Mouse (Mus musculus): ENCODE measurements around the gene Gal3st2b. TPM values are rescaled to one million over a fixed set of nuclear protein-coding genes. Genes with fewer than 3 reads are reported as not detected.
"Not testable (repeated sequence)": the region's sequence is repeated elsewhere in the genome, so short reads cannot be mapped to it uniquely, and the experiment has no call there.

The Gal3st2b gene
- polyA plus RNA-seq, 1 experiment from 2014 or later = not detected

DNA sequence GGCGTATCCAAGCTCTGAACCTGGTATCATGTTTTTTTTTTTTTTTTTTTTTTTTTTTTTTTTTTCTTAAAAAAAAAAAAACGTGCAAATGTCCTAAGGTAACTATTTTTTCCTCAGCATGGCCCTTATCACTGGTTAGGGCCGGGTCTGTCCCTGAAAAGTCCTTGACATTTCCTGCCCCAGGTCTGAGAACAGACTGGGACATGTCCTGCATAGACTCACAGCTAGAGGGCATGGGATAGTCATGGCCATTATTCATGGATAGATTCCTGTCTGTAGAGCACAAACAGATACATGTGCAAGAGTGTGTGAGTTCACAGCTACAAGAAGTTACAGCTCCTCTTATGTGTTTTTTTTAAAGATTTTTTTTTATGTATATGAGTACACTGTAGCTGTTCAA is 70.7 kb downstream of the Gal3st2b start:
- Histone ChIP-seq H3K9ac (replicated peaks) (no peak overlapping the region), H3K4me3 (replicated peaks) (no peak overlapping the region), H3K4me2 (replicated peaks) (no peak overlapping the region), H3K27ac (no peak overlapping the region), H3K4me1 (replicated peaks) (no peaks in the 10 kb centered on the region), H3K27me3 (no peaks in the 10 kb centered on the region), H3K9me3 (no peaks in the 10 kb centered on the region), H3K36me3 (no peaks in the 10 kb centered on the region)
- WGBS = 73% methylated on average over 3 of the region's 3 CpGs
- ATAC-seq = no peak

DNA sequence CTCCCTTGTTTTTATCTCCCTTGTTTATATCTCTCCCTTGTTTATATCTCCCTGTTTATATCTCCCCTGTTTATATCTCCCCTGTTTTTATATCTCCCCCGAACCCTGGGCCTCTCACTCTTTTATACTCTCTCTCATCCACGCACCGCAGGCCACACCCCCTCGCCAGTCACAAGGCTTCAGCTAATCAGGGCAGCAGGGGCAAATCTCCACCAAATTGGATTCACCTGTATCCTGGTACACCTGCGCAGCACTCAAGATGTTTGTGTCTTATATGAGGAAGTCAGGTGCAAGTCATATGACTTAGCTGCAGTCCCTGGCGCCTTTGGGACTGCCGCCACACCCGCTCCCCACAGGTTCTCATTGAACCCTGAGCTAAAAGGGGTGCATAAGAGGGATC is 72.1 kb downstream of the Gal3st2b start, which contains the start of gene Gal3st2c:
Gene Gal3st2c (plus strand): TSS at position 301 of the 400 bp plus-strand sequence.
- H3K9me3 ChIP-seq; H3K36me3 ChIP-seq; H3K27me3 ChIP-seq; H3K9ac ChIP-seq (replicated peaks); H3K4me1 ChIP-seq (replicated peaks); H3K4me2 ChIP-seq (replicated peaks); H3K27ac ChIP-seq; ATAC-seq; H3K4me3 ChIP-seq (replicated peaks): not testable (repeated sequence)
- WGBS = 88% methylated on average over 7 of the region's 8 CpGs

DNA sequence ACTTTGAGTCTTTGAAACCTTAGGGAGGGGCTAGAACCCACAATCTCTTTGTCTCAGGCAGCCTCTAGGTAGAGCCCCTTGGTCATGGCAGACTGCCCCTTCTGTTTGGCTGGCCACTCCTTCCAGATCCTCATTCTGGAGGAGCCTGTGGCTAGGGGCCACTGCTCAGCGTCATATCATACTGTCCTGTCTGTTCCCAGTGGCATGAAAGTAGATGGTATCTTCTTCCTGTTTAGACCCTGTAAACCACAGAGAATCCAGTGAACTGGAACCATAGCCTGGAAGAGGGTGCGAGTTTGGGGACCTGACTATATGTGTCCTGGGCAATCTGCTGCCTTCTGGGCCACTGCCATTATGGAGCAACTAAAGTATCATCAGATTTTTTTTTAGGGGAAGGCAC is 73.0 kb downstream of the Gal3st2b start:
- 74% methylated on average over 2 of the region's 2 CpGs for WGBS

DNA sequence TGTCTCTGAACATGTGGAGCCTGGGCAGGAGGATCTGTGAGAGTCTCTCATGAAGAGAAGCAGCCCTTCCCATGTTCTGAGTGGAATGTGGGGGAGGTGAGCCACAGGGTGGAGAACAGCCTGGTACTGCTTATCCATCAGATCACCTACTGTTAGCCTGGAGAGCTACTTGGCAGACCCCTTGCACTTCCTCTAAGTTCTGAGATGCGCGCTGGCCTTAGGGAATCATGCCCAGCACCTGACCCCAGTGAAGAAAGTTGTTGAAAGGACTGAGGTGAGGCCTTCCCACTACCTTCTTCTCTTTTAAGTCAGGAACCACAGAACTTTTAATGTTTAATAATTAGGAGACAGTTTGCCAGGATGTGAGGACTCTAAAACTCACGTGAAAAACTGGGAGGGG is 73.4 kb downstream of the Gal3st2b start:
- not testable (repeated sequence) for H3K4me1 ChIP-seq (replicated peaks); H3K36me3 ChIP-seq; H3K9me3 ChIP-seq; H3K27me3 ChIP-seq; H3K9ac ChIP-seq (replicated peaks); H3K4me2 ChIP-seq (replicated peaks); H3K27ac ChIP-seq; H3K4me3 ChIP-seq (replicated peaks)
- ATAC-seq = 0 out of 2 replicates have a peak, but pooled peaks have one; percentile 37
- WGBS = 92% methylated on average over 3 of the region's 3 CpGs

More for the DNA sequence above, 73.0 kb downstream of the Gal3st2b start:
- H3K27me3 ChIP-seq; H3K4me1 ChIP-seq (replicated peaks); ATAC-seq; H3K9ac ChIP-seq (replicated peaks); H3K27ac ChIP-seq; H3K4me2 ChIP-seq (replicated peaks); H3K36me3 ChIP-seq; H3K9me3 ChIP-seq; H3K4me3 ChIP-seq (replicated peaks): not testable (repeated sequence)

Other genes with a start within 250 kb of the Gal3st2b start
- 59.1 and 61.2 TPM in 2 replicates for gene Bok, start 232.7 kb upstream of the Gal3st2b start, polyA plus RNA-seq (2015; fragmentation: Nextera tagmentation; extraction: Ambion mirVana)
- 107 and 109 TPM in 2 replicates for gene Atg4b, start 166.8 kb upstream of the Gal3st2b start, polyA plus RNA-seq (2015; fragmentation: Nextera tagmentation; extraction: Ambion mirVana)
- 41.7 and 49.2 TPM in 2 replicates for gene Thap4, start 163.4 kb upstream of the Gal3st2b start, polyA plus RNA-seq (2015; fragmentation: Nextera tagmentation; extraction: Ambion mirVana)
- 172 and 175 TPM in 2 replicates for gene Dtymk, start 116.4 kb upstream of the Gal3st2b start, polyA plus RNA-seq (2015; fragmentation: Nextera tagmentation; extraction: Ambion mirVana)
- gene Ing5, start 114.3 kb upstream of the Gal3st2b start, polyA plus RNA-seq (2015; fragmentation: Nextera tagmentation; extraction: Ambion mirVana) = 11.9 and 12.3 TPM in 2 replicates
- 16.2 and 18.5 TPM in 2 replicates for gene D2hgdh, start 93.4 kb upstream of the Gal3st2b start, polyA plus RNA-seq (2015; fragmentation: Nextera tagmentation; extraction: Ambion mirVana)
- gene Gal3st2, start 57.0 kb upstream of the Gal3st2b start, polyA plus RNA-seq (2015; fragmentation: Nextera tagmentation; extraction: Ambion mirVana) = not detected in 2 replicates
- not detected in 2 replicates for gene Gal3st2c, start 72.2 kb downstream of the Gal3st2b start, polyA plus RNA-seq (2015; fragmentation: Nextera tagmentation; extraction: Ambion mirVana)
- gene Neu4, start 102.1 kb downstream of the Gal3st2b start, polyA plus RNA-seq (2015; fragmentation: Nextera tagmentation; extraction: Ambion mirVana) = not detected in 2 replicates
- gene Pdcd1, start 134.2 kb downstream of the Gal3st2b start, polyA plus RNA-seq (2015; fragmentation: Nextera tagmentation; extraction: Ambion mirVana) = not detected in 2 replicates

Data from midbrain, embryonic 13.5 days (tissue).